Mouse (Mus musculus) embryonic facial prominence, embryonic 15.5 days (tissue): Measurements from ENCODE around the gene Cpne8. TPM values are rescaled to one million over a fixed set of nuclear protein-coding genes. Genes with fewer than 3 reads are reported as not detected.

Source experiments
- ATAC-seq: fragments of 200-750 bp; cut with Nextera tagmentation; 2 replicates; pipeline ENCODE4 v1.8.0; 2017; ENCODE audit warnings: low read depth, moderate TSS enrichment; ENCODE audit not compliant: insufficient number of reproducible peaks, low FRiP score, low TSS enrichment
- H3K27ac ChIP-seq: fragments of 300-500 bp; sonication (generic); replicated peaks from 2 replicates; pipeline ENCODE4 v1.5.1; 2015; ENCODE audit warnings: mild to moderate bottlenecking, inconsistent platforms
- H3K27me3 ChIP-seq: fragments of 300-500 bp; sonication (generic); 2 replicates; pipeline ENCODE4 v1.6.1; 2015; ENCODE audit warnings: inconsistent platforms
- H3K36me3 ChIP-seq: fragments of 300-500 bp; sonication (generic); 2 replicates; pipeline ENCODE4 v1.6.1; 2015; ENCODE audit warnings: mild to moderate bottlenecking, inconsistent platforms
- H3K4me1 ChIP-seq: fragments of 300-500 bp; sonication (generic); 2 replicates; pipeline ENCODE4 v1.6.1; 2015; ENCODE audit warnings: inconsistent platforms
- H3K4me2 ChIP-seq: fragments of 300-500 bp; sonication (generic); replicated peaks from 2 replicates; pipeline ENCODE4 v1.6.1; 2015; ENCODE audit warnings: mild to moderate bottlenecking, inconsistent platforms
- H3K4me3 ChIP-seq: fragments of 300-500 bp; sonication (generic); replicated peaks from 2 replicates; pipeline ENCODE4 v1.5.1; 2015; ENCODE audit warnings: mild to moderate bottlenecking, inconsistent platforms
- H3K9ac ChIP-seq: fragments of 300-500 bp; sonication (generic); 2 replicates; pipeline ENCODE4 v1.6.1; 2015; ENCODE audit warnings: inconsistent platforms
- H3K9me3 ChIP-seq: fragments of 300-500 bp; sonication (generic); replicated peaks from 2 replicates; pipeline ENCODE4 v1.6.1; 2016; ENCODE audit warnings: inconsistent platforms
- WGBS: fragments of 180-500 bp; shearing (Covaris S2); methylation state at CpG from one replicate; pipeline ENCODE4 v1.1.7; 2015; 5-methylcytosine and 5-hydroxymethylcytosine counted together
- polyA plus RNA-seq: library from polyadenylated mRNA; unstranded; fragments of >200 nt; fragmentation: Nextera tagmentation; extraction: Ambion mirVana; gene quantifications from 2 replicates; pipeline ENCODE4 v1.2.1, GENCODE M21; 2015

Cpne8 gene
- polyA plus RNA-seq, 1 experiment from 2014 or later, result 22.4 TPM

DNA sequence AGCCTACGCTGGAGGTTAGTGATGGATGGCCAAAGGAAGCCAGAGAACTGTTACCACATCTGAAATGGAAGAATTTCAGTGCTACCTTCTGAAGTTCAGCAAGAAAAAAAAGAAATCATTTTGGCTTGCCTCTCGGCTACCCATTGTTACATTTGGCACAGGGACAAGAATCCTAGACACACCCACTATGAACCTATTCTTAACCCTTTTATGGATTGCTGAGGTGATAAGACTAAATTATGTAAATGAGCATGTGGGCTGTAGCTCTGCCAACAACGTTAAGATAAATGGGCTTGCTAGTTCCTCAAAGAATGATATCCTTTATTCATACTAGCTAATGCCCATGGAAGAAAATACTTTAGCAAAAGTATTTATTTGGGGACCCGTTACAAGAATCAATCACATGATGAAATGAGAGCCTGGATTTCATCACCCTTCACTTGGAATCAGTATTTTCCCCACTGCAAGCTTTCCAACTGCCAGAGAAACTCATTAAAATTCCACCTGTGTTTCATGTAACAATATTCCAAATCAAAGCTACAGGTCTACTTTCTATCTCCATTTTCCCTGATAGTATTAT lies 69.3 kb downstream of the Cpne8 start:
- ATAC-seq, result no peak
- WGBS, result 41% methylated on average over 4 of the region's 4 CpGs

DNA sequence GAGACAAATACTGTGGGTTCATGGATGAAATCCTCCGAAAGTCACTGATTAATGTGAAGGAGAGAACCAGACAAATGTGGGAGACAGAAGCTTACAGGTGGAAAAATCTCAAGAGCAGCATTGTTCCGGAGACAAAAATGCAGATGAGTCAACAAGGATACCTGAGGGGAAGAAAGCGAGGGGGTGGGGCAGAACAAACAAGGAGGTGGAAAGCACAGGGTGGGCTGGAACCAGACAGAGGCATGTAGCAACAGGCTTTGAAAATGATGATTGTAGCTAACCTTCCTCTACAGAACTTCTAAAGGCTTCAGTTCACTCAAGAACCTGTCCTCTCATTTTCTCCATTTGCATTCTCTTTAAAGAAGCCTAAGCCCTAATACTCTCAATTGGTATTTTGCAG lies 70.9 kb downstream of the Cpne8 start:
- 52% methylated on average over 3 of the region's 3 CpGs for WGBS
- H3K27me3 ChIP-seq, result no peaks in the 10 kb centered on the region
- peaks cover 6% of the 10 kb centered on the region; the same call in 1 of the 2 replicates for H3K4me1 ChIP-seq
- no peak overlapping the region for H3K4me2 ChIP-seq
- ATAC-seq, result no peak
- no peak overlapping the region for H3K27ac ChIP-seq
- H3K36me3 ChIP-seq, result no peaks in the 10 kb centered on the region
- no peak overlapping the region for H3K4me3 ChIP-seq
- H3K9me3 ChIP-seq, result no peaks in the 10 kb centered on the region
- no peak overlapping the region for H3K9ac ChIP-seq

More for the DNA sequence above, 69.3 kb downstream of the Cpne8 start:
- Histone ChIP-seq H3K27me3 (no peaks in the 10 kb centered on the region), H3K4me2 (no peak overlapping the region), H3K9me3 (no peaks in the 10 kb centered on the region), H3K4me3 (no peak overlapping the region), H3K4me1 (peaks cover 6% of the 10 kb centered on the region; the same call in 1 of the 2 replicates), H3K9ac (no peak overlapping the region), H3K27ac (no peak overlapping the region), H3K36me3 (no peaks in the 10 kb centered on the region)

GRCm38 (mm10) chr15:90607181-90607580 lies 72.1 kb downstream of the Cpne8 start:
- no peaks in the 10 kb centered on the region for H3K27me3 ChIP-seq
- ATAC-seq, result no peak
- H3K4me2 ChIP-seq, result no peak overlapping the region
- H3K9me3 ChIP-seq, result no peaks in the 10 kb centered on the region
- no peak overlapping the region for H3K4me3 ChIP-seq
- no peak overlapping the region for H3K9ac ChIP-seq
- WGBS, result 73% methylated on average over 3 of the region's 3 CpGs
- no peak overlapping the region for H3K27ac ChIP-seq
- H3K4me1 ChIP-seq, result peaks cover 6% of the 10 kb centered on the region; the same call in 1 of the 2 replicates
- no peaks in the 10 kb centered on the region for H3K36me3 ChIP-seq

- no peaks in the 10 kb centered on the region for H3K4me1 ChIP-seq
- ATAC-seq, result no peak
- WGBS, result 41% methylated on average over 5 of the region's 5 CpGs
- H3K9me3 ChIP-seq, result no peaks in the 10 kb centered on the region
- no peak overlapping the region for H3K4me2 ChIP-seq
- no peak overlapping the region for H3K4me3 ChIP-seq
- no peaks in the 10 kb centered on the region for H3K36me3 ChIP-seq
- H3K9ac ChIP-seq, result no peak overlapping the region
- no peaks in the 10 kb centered on the region for H3K27me3 ChIP-seq
- H3K27ac ChIP-seq, result 0 out of 2 replicates have a peak overlapping the region, but pooled peaks have one; percentile 1
Measured at GRCm38 (mm10) chr15:90603676-90604075, 75.6 kb downstream of the Cpne8 start.

DNA sequence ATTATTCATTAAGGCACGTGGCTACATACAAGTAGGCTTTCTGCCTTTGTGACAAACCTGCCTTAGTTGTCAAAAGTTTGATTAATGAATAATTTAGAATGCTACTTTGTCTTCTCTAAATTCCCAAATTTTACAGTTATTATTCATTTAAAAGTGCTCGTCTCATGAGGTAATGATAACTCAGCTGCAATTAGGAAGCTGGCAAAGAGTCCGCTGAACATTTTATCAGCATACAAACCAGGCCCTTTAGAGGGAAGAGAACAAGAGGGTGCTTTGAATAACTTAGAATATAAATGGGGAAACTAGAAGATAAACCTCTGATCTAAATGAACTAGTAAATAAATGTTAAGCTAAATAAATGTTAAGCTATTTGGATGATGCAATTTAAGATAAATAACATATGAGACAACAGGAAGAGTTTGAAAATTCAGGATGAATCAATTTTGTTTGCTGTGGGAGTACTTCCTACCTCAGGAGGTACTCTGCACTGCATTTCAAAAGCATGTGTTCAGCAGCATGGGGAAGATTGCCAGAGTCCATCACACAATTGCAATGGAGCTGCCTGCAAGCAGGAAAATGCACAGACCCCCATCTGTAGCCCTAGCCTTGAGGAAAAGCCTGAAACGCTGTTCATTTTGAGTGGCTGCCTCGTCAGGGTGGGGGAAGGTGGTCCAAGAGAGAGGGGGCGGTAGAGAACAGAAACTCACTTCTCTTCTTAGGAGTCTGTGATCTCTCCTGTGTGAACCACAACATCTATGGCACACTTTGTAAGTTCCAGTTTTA lies 81.3 kb downstream of the Cpne8 start:
- no peaks in the 10 kb centered on the region for H3K36me3 ChIP-seq
- no peak overlapping the region for H3K4me2 ChIP-seq
- H3K27me3 ChIP-seq, result no peaks in the 10 kb centered on the region
- no peak overlapping the region for H3K27ac ChIP-seq
- 57% methylated on average over 6 of the region's 6 CpGs for WGBS
- no peak overlapping the region for H3K4me3 ChIP-seq
- H3K4me1 ChIP-seq, result no peaks in the 10 kb centered on the region
- ATAC-seq, result no peak
- H3K9me3 ChIP-seq, result no peaks in the 10 kb centered on the region
- H3K9ac ChIP-seq, result no peak overlapping the region

DNA sequence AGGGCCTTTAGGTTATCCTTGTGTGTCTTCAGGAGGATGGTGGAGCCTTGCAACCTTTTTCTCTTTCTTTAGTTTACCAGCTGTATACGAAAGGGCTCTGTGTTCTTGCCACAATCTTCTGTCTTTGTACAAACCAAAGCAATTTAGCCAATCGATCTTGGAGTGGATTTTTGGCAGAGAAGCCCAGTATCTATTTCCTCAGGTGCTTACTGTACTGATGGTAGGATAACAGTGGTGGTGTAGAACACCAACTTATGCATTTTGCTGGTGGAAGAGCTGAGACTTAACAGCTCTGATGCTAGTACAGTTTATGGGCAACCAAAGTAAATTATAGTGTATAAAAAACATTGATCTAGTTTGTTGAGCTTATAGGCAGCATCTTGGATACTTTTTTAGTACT lies 83.6 kb downstream of the Cpne8 start:
- 81% methylated on average over 2 of the region's 2 CpGs for WGBS
- no peak overlapping the region for H3K27ac ChIP-seq

DNA sequence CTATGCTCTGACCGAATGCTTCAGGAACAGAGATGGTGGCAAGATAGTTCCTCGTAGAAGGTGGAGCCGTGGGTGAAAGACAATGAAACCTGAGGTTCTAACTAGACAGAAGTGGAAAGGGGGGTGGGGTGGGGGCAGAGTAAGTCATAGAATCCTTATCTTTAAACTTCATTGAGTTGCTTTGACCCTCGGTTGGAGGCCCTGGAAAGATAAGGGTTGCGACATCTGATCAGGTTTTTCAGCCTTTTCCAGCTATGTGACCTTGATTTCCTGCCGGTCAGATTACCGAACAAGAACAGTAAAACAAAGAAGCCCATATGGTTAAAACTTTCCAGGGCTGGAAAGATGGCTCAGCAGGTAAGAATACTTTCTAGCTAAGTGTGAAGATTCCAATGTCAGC lies 89.6 kb downstream of the Cpne8 start:
- Histone ChIP-seq H3K9me3 (no peaks in the 10 kb centered on the region), H3K4me2 (no peak overlapping the region), H3K4me1 (no peaks in the 10 kb centered on the region), H3K36me3 (no peaks in the 10 kb centered on the region), H3K27ac (no peak overlapping the region), H3K4me3 (no peak overlapping the region), H3K9ac (no peak overlapping the region), H3K27me3 (no peaks in the 10 kb centered on the region)
- ATAC-seq, result no peak
- WGBS, result 72% methylated on average over 7 of the region's 7 CpGs

More for the DNA sequence above, 83.6 kb downstream of the Cpne8 start:
- H3K27me3 ChIP-seq, result no peaks in the 10 kb centered on the region
- H3K9ac ChIP-seq, result no peak overlapping the region
- no peak overlapping the region for H3K4me3 ChIP-seq
- H3K36me3 ChIP-seq, result no peaks in the 10 kb centered on the region
- ATAC-seq, result no peak
- no peaks in the 10 kb centered on the region for H3K9me3 ChIP-seq
- H3K4me1 ChIP-seq, result no peaks in the 10 kb centered on the region
- no peak overlapping the region for H3K4me2 ChIP-seq

DNA sequence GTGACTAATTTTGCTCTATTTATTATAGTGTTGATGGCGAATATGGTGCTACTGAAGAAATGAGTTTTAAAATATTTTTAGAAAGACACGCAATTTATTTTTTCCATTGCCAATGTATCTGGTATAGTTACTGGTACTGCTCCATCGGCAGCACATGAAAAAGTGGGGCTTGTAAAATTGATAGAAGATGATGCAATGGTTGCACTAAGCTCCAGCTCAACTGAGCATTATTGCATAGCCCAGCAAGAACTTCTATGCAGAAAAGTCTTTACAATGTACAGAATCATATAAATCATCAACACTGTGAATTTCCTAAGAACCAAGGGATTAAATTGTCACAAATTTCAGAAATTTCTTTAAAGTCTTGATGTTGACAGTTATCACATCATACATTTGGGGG lies 101.8 kb downstream of the Cpne8 start:
- no peaks in the 10 kb centered on the region for H3K36me3 ChIP-seq
- H3K4me1 ChIP-seq, result no peaks in the 10 kb centered on the region
- ATAC-seq, result no peak
- no peak overlapping the region for H3K4me3 ChIP-seq
- no peak overlapping the region for H3K27ac ChIP-seq
- H3K9ac ChIP-seq, result no peak overlapping the region
- no peaks in the 10 kb centered on the region for H3K9me3 ChIP-seq
- no peaks in the 10 kb centered on the region for H3K27me3 ChIP-seq
- no peak overlapping the region for H3K4me2 ChIP-seq
- 93% methylated on average over 3 of the region's 3 CpGs for WGBS

DNA sequence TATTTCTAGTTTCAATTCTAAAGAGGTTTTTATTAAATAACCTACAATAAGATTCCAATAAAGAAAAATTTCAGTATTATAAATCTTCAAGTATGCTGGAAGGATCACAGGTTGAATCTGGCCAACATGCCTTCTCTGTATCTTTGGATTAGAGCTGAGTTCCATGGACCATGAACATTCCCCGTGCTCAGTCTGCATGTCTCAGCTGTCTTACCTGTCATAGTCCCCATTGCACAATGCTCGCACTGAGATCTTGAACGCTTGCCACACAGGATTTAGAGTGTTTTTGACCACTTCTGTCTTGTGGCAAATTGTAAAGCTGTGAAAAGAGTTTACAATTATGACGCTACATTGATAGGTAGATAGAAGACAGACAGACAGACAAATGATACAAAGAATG lies 110.0 kb downstream of the Cpne8 start:
- 83% methylated on average over 4 of the region's 4 CpGs for WGBS
- Histone ChIP-seq H3K9ac (no peak overlapping the region), H3K4me3 (no peak overlapping the region), H3K27ac (no peak overlapping the region), H3K9me3 (no peaks in the 10 kb centered on the region), H3K4me1 (no peaks in the 10 kb centered on the region), H3K27me3 (no peaks in the 10 kb centered on the region), H3K36me3 (no peaks in the 10 kb centered on the region), H3K4me2 (no peak overlapping the region)
- no peak for ATAC-seq

- no peaks in the 10 kb centered on the region for H3K27me3 ChIP-seq
- H3K36me3 ChIP-seq, result no peaks in the 10 kb centered on the region
- H3K9me3 ChIP-seq, result no peaks in the 10 kb centered on the region
- no peak for ATAC-seq
- H3K4me1 ChIP-seq, result no peaks in the 10 kb centered on the region
- 78% methylated on average over 4 of the region's 4 CpGs for WGBS
- no peak overlapping the region for H3K4me2 ChIP-seq
- no peak overlapping the region for H3K9ac ChIP-seq
- H3K27ac ChIP-seq, result no peak overlapping the region
- no peak overlapping the region for H3K4me3 ChIP-seq
Measured at GRCm38 (mm10) chr15:90568050-90568449, 111.2 kb downstream of the Cpne8 start.

DNA sequence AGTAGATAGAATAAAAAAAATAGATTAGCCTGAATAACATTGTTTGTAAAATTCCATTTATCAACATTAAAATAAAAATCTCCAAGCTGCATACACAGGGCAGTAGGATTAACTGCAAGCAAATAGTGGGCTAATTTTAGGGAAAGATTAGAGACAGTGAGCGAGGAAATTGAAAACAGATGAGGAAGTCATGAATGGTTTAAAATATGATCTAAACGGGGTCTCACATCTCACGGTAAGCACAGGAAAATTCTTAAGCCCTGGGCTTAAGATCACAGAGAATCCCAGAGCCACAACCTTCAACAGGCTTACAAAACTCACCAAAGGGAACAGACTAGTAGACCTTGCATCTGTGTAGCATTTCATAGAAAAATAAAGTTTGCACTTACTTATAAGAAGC lies 115.2 kb downstream of the Cpne8 start:
- ATAC-seq, result no peak
- Histone ChIP-seq H3K4me2 (no peak overlapping the region), H3K9ac (no peak overlapping the region), H3K4me3 (no peak overlapping the region), H3K36me3 (no peaks in the 10 kb centered on the region), H3K9me3 (no peaks in the 10 kb centered on the region), H3K27me3 (no peaks in the 10 kb centered on the region), H3K27ac (no peak overlapping the region), H3K4me1 (0 out of 2 replicates have a peak, but pooled peaks cover 3% of the 10 kb centered on the region)
- WGBS, result 25% methylated on average over 3 of the region's 3 CpGs

DNA sequence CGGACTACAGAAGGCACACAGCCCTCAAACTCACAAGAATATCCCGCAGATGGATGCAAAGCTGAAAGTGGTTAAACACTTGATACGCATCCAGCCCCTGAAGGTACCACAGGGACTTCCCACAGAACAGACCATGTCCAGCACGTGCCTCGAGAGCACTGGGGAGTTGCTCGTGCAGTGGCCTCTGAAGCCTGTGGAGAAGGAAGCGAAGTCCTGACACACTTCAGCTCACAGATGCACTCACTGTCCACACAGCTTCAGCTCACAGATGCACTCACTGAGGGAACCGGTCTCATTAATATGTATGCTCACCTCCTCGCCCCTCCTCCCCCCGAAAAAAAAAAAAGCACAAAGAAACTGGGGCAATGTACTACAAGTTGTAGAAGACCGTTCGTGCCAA lies 117.6 kb downstream of the Cpne8 start:
- WGBS, result 51% methylated on average over 12 of the region's 12 CpGs
- H3K36me3 ChIP-seq, result no peaks in the 10 kb centered on the region

More for the DNA sequence above, 117.6 kb downstream of the Cpne8 start:
- no peak overlapping the region for H3K4me3 ChIP-seq
- no peaks in the 10 kb centered on the region for H3K9me3 ChIP-seq
- 0 out of 2 replicates have a peak, but pooled peaks cover 3% of the 10 kb centered on the region for H3K4me1 ChIP-seq
- no peaks in the 10 kb centered on the region for H3K27me3 ChIP-seq
- no peak overlapping the region for H3K4me2 ChIP-seq
- no peak overlapping the region for H3K9ac ChIP-seq
- no peak for ATAC-seq
- H3K27ac ChIP-seq, result no peak overlapping the region
